In the genomic region with DNA sequence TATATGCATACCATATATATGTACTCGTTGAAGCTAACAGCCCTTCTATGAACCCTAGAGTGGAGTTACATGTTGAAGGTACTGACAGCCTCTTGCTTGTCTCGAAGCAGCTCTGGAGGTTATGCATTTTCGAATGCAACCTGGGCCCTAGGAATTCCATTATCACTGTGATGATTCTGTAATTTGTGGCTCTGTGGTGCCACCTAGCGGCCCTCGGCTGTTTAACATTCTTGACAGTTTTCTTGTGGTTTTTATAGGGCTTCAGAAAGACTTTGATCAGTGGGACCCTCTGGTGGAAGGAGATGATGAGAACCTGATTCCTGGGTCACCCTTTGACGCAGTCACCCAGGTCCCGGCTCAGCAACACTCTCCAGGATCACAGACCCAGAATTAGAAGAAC, we compare ENCODE assay signal across 9 mouse cellular contexts. TPM values are rescaled to one million over a fixed set of nuclear protein-coding genes. Genes with fewer than 3 reads are reported as not detected.
DNase-seq lines count a peak whose midpoint lies in the region; ATAC-seq and TF ChIP-seq lines count a peak whose summit lies in the region.
"Had no signal": no experiment of that assay in that cellular context is flagged by ENCODE, and none has a peak within 500 bp of the region (broad histone marks: within the 10 kb centered on the region; RNA-seq: fewer than 3 reads in every experiment).

No protein-coding gene starts in this region.

- H3K9ac ChIP-seq in embryonic facial prominence, embryonic 11.5 days (replicated peaks; ENCODE audit: low read length): no peak overlapping the region
- no peak overlapping the region for H3K9ac ChIP-seq in hindbrain, postnatal 0 days (replicated peaks; ENCODE audit: low read length)

- no peak overlapping the region for H3K27ac ChIP-seq in bone marrow macrophage, adult 2 months (ENCODE audit: insufficient read depth, low read depth, low read length)
- no peak overlapping the region for H3K27ac ChIP-seq in embryonic facial prominence, embryonic 11.5 days (replicated peaks; ENCODE audit: low read depth, low read length)
- no peak overlapping the region for H3K27ac ChIP-seq in hindbrain, postnatal 0 days

- DNase-seq in ovary, postnatal 36 days (ENCODE audit: low spot score): peak; percentile 30
- no peak for DNase-seq in ovary, adult 18-20 months (ENCODE audit: low spot score)
- DNase-seq in embryonic facial prominence, embryonic 11.5 days (ENCODE audit: low spot score): peak; percentile 86
- DNase-seq in hindbrain, postnatal 0 days (ENCODE audit: low spot score): peak; percentile 91
- peak; percentile 64 for DNase-seq in left cerebral cortex, postnatal 4 days
- DNase-seq in thymus, postnatal 4 days: peak; percentile 62

- peak; percentile 75 for TF ChIP-seq CTCF in bone marrow macrophage, adult 2 months (IDR thresholded peaks at IDR 0.05; ENCODE audit: low read depth, low read length)
- peak; percentile 91 for TF ChIP-seq CTCF in hindbrain, postnatal 0 days (IDR thresholded peaks at IDR 0.05; ENCODE audit: low read depth)

- H3K9me3 ChIP-seq in embryonic facial prominence, embryonic 11.5 days (replicated peaks; ENCODE audit: control insufficient read depth, low read length): no peaks in the 10 kb centered on the region
- no peaks in the 10 kb centered on the region for H3K9me3 ChIP-seq in hindbrain, postnatal 0 days (ENCODE audit: low read length)

- no peak for TF ChIP-seq POLR2A in bone marrow macrophage, adult 2 months (IDR thresholded peaks at IDR 0.05; ENCODE audit: borderline replicate concordance, low read depth, low read length)

- H3K36me3 ChIP-seq in embryonic facial prominence, embryonic 11.5 days (replicated peaks; ENCODE audit: control insufficient read depth, insufficient read depth, low read depth, low read length): no peaks in the 10 kb centered on the region
- H3K36me3 ChIP-seq in hindbrain, postnatal 0 days (ENCODE audit: insufficient read depth, low read length): no peaks in the 10 kb centered on the region

- H3K4me1 ChIP-seq in bone marrow macrophage, adult 2 months (ENCODE audit: control insufficient read depth, insufficient read depth, low read length): no peaks in the 10 kb centered on the region
- H3K4me1 ChIP-seq in embryonic facial prominence, embryonic 11.5 days (ENCODE audit: control insufficient read depth, insufficient read depth, low read length): no peaks in the 10 kb centered on the region
- H3K4me1 ChIP-seq in hindbrain, postnatal 0 days (ENCODE audit: insufficient read depth, low read length): no peaks in the 10 kb centered on the region

- 26% methylated on average over 7 of the region's 7 CpGs for WGBS in embryonic facial prominence, embryonic 11.5 days
- 14% methylated on average over 7 of the region's 7 CpGs for WGBS in hindbrain, postnatal 0 days

- H3K27me3 ChIP-seq in embryonic facial prominence, embryonic 11.5 days (ENCODE audit: control insufficient read depth, insufficient read depth, low read length): no peaks in the 10 kb centered on the region
- H3K27me3 ChIP-seq in hindbrain, postnatal 0 days (ENCODE audit: insufficient read depth, low read length): no peaks in the 10 kb centered on the region

- ATAC-seq in embryonic facial prominence, embryonic 11.5 days (replicated peaks; ENCODE audit: insufficient number of reproducible peaks, low FRiP score, low TSS enrichment, low read depth): no peak
- peak; percentile 66 for ATAC-seq in hindbrain, postnatal 0 days
- ATAC-seq in monocyte, adult 5-6 weeks (replicated peaks; ENCODE audit: insufficient number of reproducible peaks, low FRiP score, low TSS enrichment, poor library complexity, severe bottlenecking): 0 out of 2 replicates have a peak, but pooled peaks have one; percentile 51

- no peak overlapping the region for H3K4me3 ChIP-seq in bone marrow macrophage, adult 2 months (ENCODE audit: insufficient read depth, low read length)
- no peak overlapping the region for H3K4me3 ChIP-seq in embryonic facial prominence, embryonic 11.5 days (ENCODE audit: low read depth, low read length)
- no peak overlapping the region for H3K4me3 ChIP-seq in hindbrain, postnatal 0 days (ENCODE audit: low read length)

- intact Hi-C loops in left cerebral cortex, postnatal 4 days (cut with DNase I): loop anchor here (5.0 to 10.0 kb wide), 3 partner anchors 94 to 597 kb away; a partner anchor contains a TSS

- H3K4me2 ChIP-seq in embryonic facial prominence, embryonic 11.5 days (ENCODE audit: low read depth, low read length): no peak overlapping the region
- H3K4me2 ChIP-seq in hindbrain, postnatal 0 days (ENCODE audit: low read depth, low read length): no peak overlapping the region

RNA-seq across cellular contexts. Expression of a gene that starts 18.5 kb away (rescaled TPM):
- polyA plus RNA-seq in bone marrow macrophage, adult 2 months (2012; ENCODE audit: insufficient read depth, insufficient read length, missing spikeins): 0.08 TPM in 1 of 2 replicates, not detected in the other
- not detected in 2 replicates for polyA plus RNA-seq in embryonic facial prominence, embryonic 11.5 days (2014; fragmentation: Nextera tagmentation; extraction: Ambion mirVana)
- total RNA-seq in hindbrain, postnatal 0 days (2014; rRNA removed): 1.6 and 3.5 TPM in 2 replicates
- 0.43 and 0.79 TPM in 2 replicates for polyA plus RNA-seq in hindbrain, postnatal 0 days (2015; fragmentation: Nextera tagmentation; extraction: Ambion mirVana)
- 1 to 10 TPM; 2.1 to 3.3 TPM for total RNA-seq in left cerebral cortex, postnatal 4 days (2021)
- 0.10 to 0.11 TPM in 2 of 3 replicates, not detected in the other for total RNA-seq in monocyte, adult 5-6 weeks (2017)
- total RNA-seq: gastrocnemius, postnatal 36 days had no signal

RNA-seq across cellular contexts. Expression of a gene that starts 43.7 kb away (rescaled TPM):
- polyA plus RNA-seq in bone marrow macrophage, adult 2 months (2012; ENCODE audit: insufficient read depth, insufficient read length, missing spikeins): 945 and 975 TPM in 2 replicates
- 5.5 and 9.8 TPM in 2 replicates for polyA plus RNA-seq in embryonic facial prominence, embryonic 11.5 days (2014; fragmentation: Nextera tagmentation; extraction: Ambion mirVana)
- total RNA-seq in hindbrain, postnatal 0 days (2014; rRNA removed): 114 and 115 TPM in 2 replicates
- polyA plus RNA-seq in hindbrain, postnatal 0 days (2015; fragmentation: Nextera tagmentation; extraction: Ambion mirVana): 313 and 342 TPM in 2 replicates
- total RNA-seq in left cerebral cortex, postnatal 4 days (2021): 10 to 100 TPM; 32.5 to 34.1 TPM
- 148 to 346 TPM (median 288 TPM) in 3 replicates for total RNA-seq in monocyte, adult 5-6 weeks (2017)

RNA-seq across cellular contexts. Expression of a gene that starts 55.4 kb away (rescaled TPM):
- polyA plus RNA-seq in bone marrow macrophage, adult 2 months (2012; ENCODE audit: insufficient read depth, insufficient read length, missing spikeins): 6.5 and 6.6 TPM in 2 replicates
- polyA plus RNA-seq in embryonic facial prominence, embryonic 11.5 days (2014; fragmentation: Nextera tagmentation; extraction: Ambion mirVana): 16.5 and 21.1 TPM in 2 replicates
- 41.8 and 45.1 TPM in 2 replicates for total RNA-seq in hindbrain, postnatal 0 days (2014; rRNA removed)
- 70.6 and 71.4 TPM in 2 replicates for polyA plus RNA-seq in hindbrain, postnatal 0 days (2015; fragmentation: Nextera tagmentation; extraction: Ambion mirVana)
- total RNA-seq in left cerebral cortex, postnatal 4 days (2021): 10 to 100 TPM; 47.8 to 49.0 TPM
- total RNA-seq in monocyte, adult 5-6 weeks (2017): 2.9 to 7.9 TPM (median 5.0 TPM) in 3 replicates

RNA-seq across cellular contexts. Expression of a gene that starts 55.6 kb away (rescaled TPM):
- 1.3 and 1.8 TPM in 2 replicates for polyA plus RNA-seq in bone marrow macrophage, adult 2 months (2012; ENCODE audit: insufficient read depth, insufficient read length, missing spikeins)
- polyA plus RNA-seq in embryonic facial prominence, embryonic 11.5 days (2014; fragmentation: Nextera tagmentation; extraction: Ambion mirVana): 29.0 and 32.9 TPM in 2 replicates
- total RNA-seq in hindbrain, postnatal 0 days (2014; rRNA removed): 1.2 and 1.9 TPM in 2 replicates
- 13.3 and 16.0 TPM in 2 replicates for polyA plus RNA-seq in hindbrain, postnatal 0 days (2015; fragmentation: Nextera tagmentation; extraction: Ambion mirVana)
- 1 to 10 TPM; 2.0 to 2.3 TPM for total RNA-seq in left cerebral cortex, postnatal 4 days (2021)
- total RNA-seq in monocyte, adult 5-6 weeks (2017): 7.6 to 17.5 TPM (median 13.2 TPM) in 3 replicates
